Mouse (Mus musculus) neutrophil, adult 5-6 weeks (primary cell): ENCODE measurements around the gene Nbr1. TPM values are rescaled to one million over a fixed set of nuclear protein-coding genes. Genes with fewer than 3 reads are reported as not detected.
"Not testable (repeated sequence)": the region's sequence is repeated elsewhere in the genome, so short reads cannot be mapped to it uniquely, and the experiment has no call there.

ENCODE experiments used
- ATAC-seq: fragments of 151-379, 151-347 bp; 2 replicates; pipeline ENCODE4 v1.8.0; 2017; ENCODE audit warnings: mild to moderate bottlenecking, moderate TSS enrichment; ENCODE audit not compliant: insufficient number of reproducible peaks, poor library complexity, low FRiP score, severe bottlenecking; ENCODE audit errors: extremely low read depth
- total RNA-seq: library from RNA; stranded (forward); fragments of 200-1000 nt; gene quantifications from 2 replicates; pipeline ENCODE4 v1.2.3, GENCODE M21; 2017

Gene Nbr1
- total RNA-seq, 1 experiment from 2014 or later = 166 TPM

- ATAC-seq = no peak
Observed at GRCm38 (mm10) chr11:101581081-101581764, 29.3 kb downstream of the Nbr1 start.

GRCm38 (mm10) chr11:101582054-101583035 is 30.4 kb downstream of the Nbr1 start, which contains the start of gene Tmem106a:
Gene Tmem106a, plus strand, starts transcription at chr11:101582242.
- ATAC-seq = no peak

- ATAC-seq = no peak
Observed at GRCm38 (mm10) chr11:101583205-101583604, 31.3 kb downstream of the Nbr1 start.

- ATAC-seq = not testable (repeated sequence)
Observed at GRCm38 (mm10) chr11:101585031-101585430, 33.1 kb downstream of the Nbr1 start.

GRCm38 (mm10) chr11:101585805-101586204 is 33.9 kb downstream of the Nbr1 start:
- ATAC-seq = no peak

GRCm38 (mm10) chr11:101587676-101588075 is 35.7 kb downstream of the Nbr1 start:
- ATAC-seq = no peak

GRCm38 (mm10) chr11:101588868-101589267 is 36.9 kb downstream of the Nbr1 start:
- ATAC-seq = no peak

DNA sequence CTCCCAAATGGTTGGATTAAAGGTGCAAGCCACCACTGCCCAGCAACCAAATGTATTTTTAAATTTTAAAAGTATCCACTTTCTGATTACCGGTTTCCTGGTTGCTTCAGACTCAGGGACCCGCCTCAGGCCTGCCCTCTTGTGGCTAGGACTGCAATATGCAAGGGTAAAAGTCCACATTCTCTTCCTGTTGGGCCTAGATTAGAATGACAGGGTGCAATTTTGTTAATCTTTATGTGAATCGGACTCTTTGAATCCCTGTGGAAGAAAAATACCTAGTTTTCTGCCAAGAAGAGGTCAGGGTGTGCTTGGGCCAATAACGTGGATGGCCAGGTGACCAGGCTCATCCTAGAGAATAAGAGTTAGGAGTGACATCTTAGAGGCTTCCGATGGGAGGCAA is 37.5 kb downstream of the Nbr1 start:
- peak; percentile 85 for ATAC-seq

GRCm38 (mm10) chr11:101589989-101590624 is 38.2 kb downstream of the Nbr1 start:
- ATAC-seq = no peak

- ATAC-seq = no peak
Observed at GRCm38 (mm10) chr11:101599156-101599555, 47.2 kb downstream of the Nbr1 start, which contains the start of gene Gm11634. Gene Gm11634, minus strand, starts transcription at chr11:101599256.

DNA sequence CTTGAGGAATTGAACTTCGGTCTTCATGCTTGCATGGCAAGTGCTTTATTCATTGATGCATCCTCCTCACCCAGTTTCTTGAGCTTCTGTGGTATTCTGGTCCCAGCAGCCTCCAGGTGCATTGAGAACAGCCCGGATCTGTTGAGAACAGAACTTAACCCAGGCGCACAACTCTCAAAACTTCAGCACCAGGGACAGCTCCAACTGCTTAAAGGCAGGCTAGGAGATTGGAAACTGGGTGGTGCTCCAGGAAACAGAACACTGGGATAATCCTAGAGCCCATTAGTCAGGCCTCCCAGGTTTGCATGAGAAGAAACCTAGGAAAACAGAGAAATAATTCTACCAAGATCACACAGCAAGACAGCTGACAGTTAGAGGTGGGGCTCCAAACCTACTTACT is 50.5 kb downstream of the Nbr1 start:
- no peak for ATAC-seq

DNA sequence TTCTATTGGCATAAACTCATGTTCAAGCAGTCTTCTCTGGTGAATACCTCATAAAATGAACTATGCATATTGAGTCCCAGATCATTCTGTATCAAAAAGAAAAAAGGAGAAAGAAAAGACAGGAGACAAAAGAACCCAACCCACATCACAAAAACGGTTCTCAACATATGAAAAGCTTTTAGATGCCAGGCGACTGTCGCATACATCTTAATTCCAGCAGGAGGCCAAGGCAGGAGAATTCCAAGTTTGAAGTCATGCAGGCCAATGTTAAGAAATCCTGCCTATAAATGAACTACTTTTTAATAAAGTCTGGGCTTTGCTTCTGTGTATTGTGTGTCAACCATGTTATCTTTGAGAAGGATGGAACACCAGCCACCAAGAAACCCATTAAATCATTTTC is 52.2 kb downstream of the Nbr1 start:
- no peak for ATAC-seq

DNA sequence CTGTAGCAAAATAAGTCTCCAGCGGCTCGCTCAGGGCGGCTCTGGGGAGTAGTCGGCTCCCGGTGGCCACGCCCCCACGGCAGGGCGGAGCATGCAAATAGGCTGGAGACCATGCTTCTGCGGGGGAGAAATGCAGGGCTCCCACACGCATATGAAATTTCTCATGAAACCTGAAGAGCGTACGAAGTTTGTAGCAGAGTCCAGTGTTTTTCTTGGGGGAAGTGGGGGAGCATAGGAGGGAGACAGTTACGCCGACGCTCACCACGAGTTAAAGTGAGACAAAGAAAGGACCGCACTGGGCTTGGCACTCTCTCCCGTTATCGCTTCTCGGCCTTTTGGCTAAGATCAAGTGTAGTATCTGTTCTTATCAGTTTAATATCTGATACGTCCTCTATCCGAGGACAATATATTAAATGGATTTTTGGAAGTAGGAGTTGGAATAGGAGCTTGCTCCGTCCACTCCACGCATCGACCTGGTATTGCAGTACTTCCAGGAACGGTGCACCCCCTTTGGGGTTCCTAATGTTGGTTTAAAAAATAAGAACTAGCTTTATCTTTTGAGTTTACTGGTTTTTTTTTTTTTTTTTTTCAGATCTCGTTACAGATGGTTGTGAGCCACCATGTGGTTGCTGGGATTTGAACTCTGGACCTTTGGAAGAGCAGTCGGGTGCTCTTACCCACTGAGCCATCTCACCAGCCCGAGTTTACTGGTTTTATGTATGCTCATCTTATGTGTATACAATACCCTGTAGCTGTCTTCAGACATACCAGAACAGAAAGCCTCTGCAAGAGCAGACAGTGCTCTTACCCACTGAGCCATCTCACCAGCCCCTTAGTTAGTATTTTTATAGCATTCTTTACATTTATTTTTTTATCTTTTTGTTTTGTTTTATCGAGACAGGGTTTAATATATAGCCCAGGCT is 52.8 kb downstream of the Nbr1 start:
- ATAC-seq = peak; percentile 71

GRCm38 (mm10) chr11:101607134-101607533 is 55.2 kb downstream of the Nbr1 start:
- not testable (repeated sequence) for ATAC-seq

- ATAC-seq = no peak
Observed at GRCm38 (mm10) chr11:101610445-101610844, 58.5 kb downstream of the Nbr1 start.

DNA sequence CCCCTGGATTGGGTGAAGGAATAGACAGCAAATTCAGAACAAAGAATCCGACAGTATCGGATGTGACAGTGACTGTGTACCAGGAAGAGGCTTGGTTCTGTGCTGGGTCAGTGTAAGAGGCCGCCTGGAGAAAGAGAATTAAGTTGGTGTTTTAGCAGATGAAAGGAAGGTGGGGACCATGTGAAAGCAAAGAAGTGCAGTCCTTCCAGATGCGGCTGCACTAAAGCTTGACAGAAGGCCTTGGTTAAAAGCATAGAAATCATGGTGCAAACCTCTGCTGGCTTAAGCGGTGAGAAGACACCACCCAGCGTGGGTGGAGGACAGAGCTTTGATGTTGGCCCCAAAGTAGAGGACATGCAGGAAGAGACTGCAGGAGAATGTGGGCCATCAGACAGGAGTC is 61.6 kb downstream of the Nbr1 start:
- ATAC-seq = no peak

- ATAC-seq = no peak
Observed at GRCm38 (mm10) chr11:101614116-101614515, 62.2 kb downstream of the Nbr1 start.

DNA sequence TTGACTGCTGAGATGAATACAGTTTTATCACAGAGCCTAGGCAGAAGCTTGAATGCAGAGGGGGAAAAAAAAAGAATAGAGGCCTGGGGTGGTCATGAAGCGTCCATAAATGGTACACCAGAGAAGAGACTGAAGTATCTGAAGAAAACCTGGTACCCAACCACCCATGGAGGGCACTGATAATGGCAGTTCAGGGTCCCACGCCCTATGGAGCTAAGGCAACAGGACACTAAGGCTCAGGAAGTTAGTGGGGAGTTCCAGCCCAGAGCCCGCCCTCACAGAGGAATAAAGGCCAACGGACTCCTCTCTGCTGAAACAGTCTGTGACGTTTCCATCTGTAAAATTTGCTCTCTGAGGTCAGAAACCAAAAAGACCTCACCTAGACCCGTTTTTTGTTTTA is 63.4 kb downstream of the Nbr1 start:
- ATAC-seq = no peak
